Mouse (Mus musculus) embryonic facial prominence, embryonic 14.5 days (tissue): ENCODE measurements around the gene Card19. TPM values are rescaled to one million over a fixed set of nuclear protein-coding genes. Genes with fewer than 3 reads are reported as not detected.

Experiments
- ATAC-seq: fragments of 200-750 bp; cut with Nextera tagmentation; 2 replicates; pipeline ENCODE4 v1.8.0; 2017; ENCODE audit warnings: low read depth, moderate number of reproducible peaks, moderate TSS enrichment
- DNase-seq: peaks from one replicate; pipeline ENCODE4 v3.0.0-alpha.2; 2015; ENCODE audit warnings: low spot score
- H3K27ac ChIP-seq: fragments of 300-500 bp; sonication (generic); replicated peaks from 2 replicates; pipeline ENCODE4 v1.5.1; 2014; ENCODE audit warnings: low read depth, mild to moderate bottlenecking, low read length, moderate library complexity
- H3K27me3 ChIP-seq: fragments of 300-500 bp; sonication (generic); replicated peaks from 2 replicates; pipeline ENCODE4 v1.6.1; 2014; ENCODE audit warnings: low read length; ENCODE audit not compliant: control insufficient read depth, insufficient read depth
- H3K36me3 ChIP-seq: fragments of 300-500 bp; sonication (generic); 2 replicates; pipeline ENCODE4 v1.6.1; 2014; ENCODE audit warnings: low read length, mixed read lengths; ENCODE audit not compliant: control insufficient read depth, insufficient read depth
- H3K4me1 ChIP-seq: fragments of 300-500 bp; sonication (generic); 2 replicates; pipeline ENCODE4 v1.6.1; 2014; ENCODE audit warnings: antibody characterized with exemption, low read length; ENCODE audit not compliant: control insufficient read depth, insufficient read depth
- H3K4me2 ChIP-seq: fragments of 300-500 bp; sonication (generic); 2 replicates; pipeline ENCODE4 v1.6.1; 2014; ENCODE audit warnings: low read depth, mild to moderate bottlenecking, low read length, moderate library complexity, mixed read lengths
- H3K4me3 ChIP-seq: fragments of 300-500 bp; sonication (generic); 2 replicates; pipeline ENCODE4 v1.5.1; 2014; ENCODE audit warnings: low read depth, mild to moderate bottlenecking, low read length
- H3K9ac ChIP-seq: fragments of 300-500 bp; sonication (generic); 2 replicates; pipeline ENCODE4 v1.6.1; 2014; ENCODE audit warnings: low read depth, mild to moderate bottlenecking, low read length, moderate library complexity, mixed read lengths
- H3K9me3 ChIP-seq: fragments of 300-500 bp; sonication (generic); 2 replicates; pipeline ENCODE4 v1.6.1; 2016; ENCODE audit warnings: low read length; ENCODE audit not compliant: control insufficient read depth
- WGBS: fragments of 180-500 bp; shearing (Covaris S2); extraction: QIAGEN DNeasy Blood & Tissue Kit; methylation state at CpG from one replicate; pipeline ENCODE4 v1.1.7; 2014; 5-methylcytosine and 5-hydroxymethylcytosine counted together
- polyA plus RNA-seq: library from polyadenylated mRNA; unstranded; fragments of >200 nt; fragmentation: Nextera tagmentation; extraction: Ambion mirVana; gene quantifications from 2 replicates; pipeline ENCODE4 v1.2.1, GENCODE M21; 2014

Card19 gene
- polyA plus RNA-seq, 1 experiment from 2014 or later: 65.1 TPM

- Histone ChIP-seq H3K27me3 (peaks cover 29% of the 10 kb centered on the region), H3K9ac (peak within 1 kb of the TSS; percentile 34; the same call in 1 of the 2 replicates), H3K27ac (no peak within 1 kb of the TSS), H3K9me3 (no peaks in the 10 kb centered on the region), H3K36me3 (no peaks in the 10 kb centered on the region), H3K4me1 (peaks cover 6% of the 10 kb centered on the region; the same call in 1 of the 2 replicates), H3K4me2 (peak within 1 kb of the TSS; percentile 62), H3K4me3 (peak within 1 kb of the TSS; percentile 38)
- ATAC-seq (no peak), DNase-seq (no peak)
- WGBS: 17% methylated on average over 7 of the region's 8 CpGs
Observed at GRCm38 (mm10) chr13:49248467-49248862, 32.6 kb upstream of the Card19 start, which contains the start of gene Susd3. TSS of gene Susd3 (minus strand) at chr13:49248706.

GRCm38 (mm10) chr13:49247740-49248466 is 32.1 kb upstream of the Card19 start:
- H3K4me3 ChIP-seq: peak overlapping the region; percentile 38
- peak overlapping the region; percentile 62 for H3K4me2 ChIP-seq
- no peaks in the 10 kb centered on the region for H3K36me3 ChIP-seq
- H3K9ac ChIP-seq: peak overlapping the region; percentile 34; the same call in 1 of the 2 replicates
- H3K4me1 ChIP-seq: peaks cover 6% of the 10 kb centered on the region; the same call in 1 of the 2 replicates
- no peaks in the 10 kb centered on the region for H3K9me3 ChIP-seq
- H3K27ac ChIP-seq: no peak overlapping the region
- peak; percentile 72 for ATAC-seq
- peaks cover 29% of the 10 kb centered on the region for H3K27me3 ChIP-seq
- DNase-seq: peak; percentile 44
- WGBS: under 1% methylated on average over 45 of the region's 58 CpGs

GRCm38 (mm10) chr13:49247232-49247739 is 31.4 kb upstream of the Card19 start:
- Histone ChIP-seq H3K36me3 (no peaks in the 10 kb centered on the region), H3K9ac (0 out of 2 replicates have a peak overlapping the region, but pooled peaks have one; percentile 34), H3K9me3 (no peaks in the 10 kb centered on the region), H3K4me1 (peaks cover 6% of the 10 kb centered on the region; the same call in 1 of the 2 replicates), H3K27ac (no peak overlapping the region), H3K4me2 (peak overlapping the region; percentile 62), H3K27me3 (peaks cover 29% of the 10 kb centered on the region), H3K4me3 (peak overlapping the region; percentile 38)
- no peak for ATAC-seq
- 31% methylated on average over 12 of the region's 12 CpGs for WGBS
- DNase-seq: no peak

- no peak overlapping the region for H3K27ac ChIP-seq
- H3K27me3 ChIP-seq: peaks cover 29% of the 10 kb centered on the region
- ATAC-seq: no peak
- H3K4me1 ChIP-seq: peaks cover 6% of the 10 kb centered on the region; the same call in 1 of the 2 replicates
- H3K4me3 ChIP-seq: no peak overlapping the region
- H3K4me2 ChIP-seq: no peak overlapping the region
- no peaks in the 10 kb centered on the region for H3K9me3 ChIP-seq
- 78% methylated on average over 2 of the region's 2 CpGs for WGBS
- no peak for DNase-seq
- no peak overlapping the region for H3K9ac ChIP-seq
- no peaks in the 10 kb centered on the region for H3K36me3 ChIP-seq
Observed at GRCm38 (mm10) chr13:49246626-49247025, 30.8 kb upstream of the Card19 start.

GRCm38 (mm10) chr13:49246011-49246410 is 30.2 kb upstream of the Card19 start:
- WGBS: 68% methylated on average over 3 of the region's 3 CpGs
- Histone ChIP-seq H3K36me3 (no peaks in the 10 kb centered on the region), H3K4me1 (peaks cover 6% of the 10 kb centered on the region; the same call in 1 of the 2 replicates), H3K27ac (no peak overlapping the region), H3K27me3 (peaks cover 29% of the 10 kb centered on the region), H3K9ac (no peak overlapping the region), H3K4me2 (no peak overlapping the region), H3K9me3 (no peaks in the 10 kb centered on the region), H3K4me3 (no peak overlapping the region)
- DNase-seq: no peak
- no peak for ATAC-seq

GRCm38 (mm10) chr13:49245251-49245650 is 29.4 kb upstream of the Card19 start:
- Histone ChIP-seq H3K27ac (no peak overlapping the region), H3K4me2 (no peak overlapping the region), H3K4me3 (no peak overlapping the region), H3K4me1 (peaks cover 6% of the 10 kb centered on the region; the same call in 1 of the 2 replicates), H3K36me3 (no peaks in the 10 kb centered on the region), H3K9ac (no peak overlapping the region), H3K9me3 (no peaks in the 10 kb centered on the region), H3K27me3 (peaks cover 29% of the 10 kb centered on the region)
- 66% methylated on average over 4 of the region's 4 CpGs for WGBS
- no peak for DNase-seq
- no peak for ATAC-seq

- 92% methylated on average over 2 of the region's 2 CpGs for WGBS
- Histone ChIP-seq H3K36me3 (no peaks in the 10 kb centered on the region), H3K4me3 (no peak overlapping the region), H3K4me1 (peaks cover 6% of the 10 kb centered on the region; the same call in 1 of the 2 replicates), H3K27me3 (peaks cover 23% of the 10 kb centered on the region), H3K4me2 (no peak overlapping the region), H3K27ac (0 out of 2 replicates have a peak overlapping the region, but pooled peaks have one; percentile 21), H3K9me3 (no peaks in the 10 kb centered on the region), H3K9ac (no peak overlapping the region)
- DNase-seq: no peak
- no peak for ATAC-seq
Observed at GRCm38 (mm10) chr13:49243492-49243891, 27.7 kb upstream of the Card19 start.

GRCm38 (mm10) chr13:49242321-49243065 is 26.7 kb upstream of the Card19 start:
- H3K9me3 ChIP-seq: no peaks in the 10 kb centered on the region
- no peak overlapping the region for H3K4me2 ChIP-seq
- ATAC-seq (0 out of 2 replicates have a peak, but pooled peaks have one; percentile 13), DNase-seq (no peak)
- no peak overlapping the region for H3K27ac ChIP-seq
- no peak overlapping the region for H3K9ac ChIP-seq
- H3K4me3 ChIP-seq: no peak overlapping the region
- H3K4me1 ChIP-seq: no peaks in the 10 kb centered on the region
- 56% methylated on average over 9 of the region's 9 CpGs for WGBS
- H3K36me3 ChIP-seq: no peaks in the 10 kb centered on the region
- peaks cover 13% of the 10 kb centered on the region for H3K27me3 ChIP-seq
